Mouse (Mus musculus) limb, embryonic 15.5 days (tissue): ENCODE measurements at regions not wholly inside any gene's neighbourhood (a gene's known extent, or its start where the extent isn't known, plus 50 kb on each side); places are given as distances from the start of the nearest gene placed in this dataset.

ENCODE experiments used
- ATAC-seq: fragments of 200-750 bp; cut with Nextera tagmentation; 2 replicates; pipeline ENCODE4 v1.8.0; 2017; ENCODE audit warnings: low read depth, moderate TSS enrichment; ENCODE audit not compliant: insufficient number of reproducible peaks, low FRiP score, low TSS enrichment
- H3K27ac ChIP-seq: fragments of 300-500 bp; sonication (generic); 2 replicates; pipeline ENCODE4 v1.5.1; 2015; ENCODE audit warnings: moderate library complexity, mild to moderate bottlenecking, inconsistent platforms
- H3K27me3 ChIP-seq: fragments of 300-500 bp; sonication (generic); 2 replicates; pipeline ENCODE4 v1.6.1; 2015; ENCODE audit warnings: inconsistent platforms
- H3K36me3 ChIP-seq: fragments of 300-500 bp; sonication (generic); 2 replicates; pipeline ENCODE4 v1.6.1; 2015; ENCODE audit warnings: inconsistent platforms
- H3K4me1 ChIP-seq: fragments of 300-500 bp; sonication (generic); 2 replicates; pipeline ENCODE4 v1.6.1; 2015; ENCODE audit warnings: inconsistent platforms
- H3K4me2 ChIP-seq: fragments of 300-500 bp; sonication (generic); 2 replicates; pipeline ENCODE4 v1.6.1; 2015; ENCODE audit warnings: mild to moderate bottlenecking, inconsistent platforms
- H3K4me3 ChIP-seq: fragments of 300-500 bp; sonication (generic); 2 replicates; pipeline ENCODE4 v1.5.1; 2015; ENCODE audit warnings: mild to moderate bottlenecking, inconsistent platforms
- H3K9ac ChIP-seq: fragments of 300-500 bp; sonication (generic); 2 replicates; pipeline ENCODE4 v1.6.1; 2015; ENCODE audit warnings: inconsistent platforms
- H3K9me3 ChIP-seq: fragments of 300-500 bp; sonication (generic); 2 replicates; pipeline ENCODE4 v1.6.1; 2016; ENCODE audit warnings: inconsistent platforms
- WGBS: fragments of 180-500 bp; shearing (Covaris S2); methylation state at CpG from one replicate; pipeline ENCODE4 v1.1.7; 2015; 5-methylcytosine and 5-hydroxymethylcytosine counted together

DNA sequence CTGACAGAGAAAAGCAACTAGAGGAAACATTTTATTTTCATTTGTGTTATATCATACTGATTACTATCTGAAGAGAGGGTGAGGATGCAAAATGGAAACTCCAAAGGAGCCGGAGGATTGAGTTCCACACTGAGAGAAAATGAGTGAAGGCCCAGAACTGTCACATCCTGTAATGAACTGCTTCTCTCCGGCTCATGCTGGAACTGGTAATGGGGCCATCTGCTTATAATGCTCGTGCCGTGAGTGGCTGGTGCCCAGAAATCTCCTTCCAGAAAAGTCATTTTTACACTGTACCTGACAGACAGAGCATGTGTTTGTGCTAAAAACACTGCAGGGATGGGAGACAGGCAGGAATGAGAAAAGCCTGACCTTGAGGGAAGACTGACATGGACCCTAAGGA, 483.5 kb upstream of the Pkdcc start:
- Histone ChIP-seq H3K27me3 (no peaks in the 10 kb centered on the region), H3K4me3 (no peak overlapping the region), H3K36me3 (no peaks in the 10 kb centered on the region), H3K9ac (no peak overlapping the region), H3K4me1 (no peaks in the 10 kb centered on the region), H3K4me2 (no peak overlapping the region), H3K9me3 (no peaks in the 10 kb centered on the region), H3K27ac (no peak overlapping the region)
- ATAC-seq: no peak
- WGBS: 54% methylated on average over 4 of the region's 4 CpGs

DNA sequence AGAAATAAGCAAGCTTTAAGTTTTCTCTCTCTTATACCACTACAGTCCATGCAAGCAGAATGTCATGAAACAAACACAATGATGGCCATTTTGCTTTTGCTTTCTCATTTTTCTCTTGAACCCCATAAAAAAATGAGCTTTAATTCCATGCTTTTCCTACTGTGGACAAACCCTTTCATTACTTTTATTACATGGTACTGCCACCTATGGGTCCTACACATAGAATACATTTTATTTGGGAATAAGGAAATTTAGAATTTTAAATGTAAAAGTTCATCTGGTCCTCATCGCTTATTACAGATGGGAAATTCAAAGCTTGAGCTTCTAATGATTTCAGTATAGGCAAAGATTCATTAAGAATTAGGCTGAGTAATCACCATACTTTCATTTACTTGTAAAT, 472.6 kb upstream of the Pkdcc start:
- ATAC-seq: no peak

DNA sequence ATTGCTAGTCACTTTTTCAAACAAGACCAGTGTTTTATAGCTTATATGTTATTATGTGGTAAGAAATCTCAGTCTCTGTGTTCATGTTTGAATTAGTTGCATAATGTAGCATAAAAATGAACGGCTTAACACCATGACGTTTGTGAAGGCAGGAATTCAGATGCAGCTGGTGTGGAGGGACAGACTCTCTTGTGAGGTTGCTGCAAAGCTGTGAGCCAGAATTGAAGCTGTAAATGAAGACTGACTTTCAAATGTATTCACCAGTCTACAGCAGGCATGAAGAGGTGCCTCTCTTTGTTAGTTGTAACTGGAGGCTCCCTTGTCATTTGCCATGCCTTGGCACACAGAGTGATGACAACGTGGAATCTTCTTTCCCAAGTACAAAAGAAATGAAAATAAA, 457.7 kb upstream of the Pkdcc start:
- Histone ChIP-seq H3K9me3 (no peaks in the 10 kb centered on the region), H3K27ac (no peak overlapping the region), H3K4me2 (no peak overlapping the region), H3K36me3 (no peaks in the 10 kb centered on the region), H3K27me3 (no peaks in the 10 kb centered on the region), H3K4me1 (no peaks in the 10 kb centered on the region), H3K9ac (no peak overlapping the region), H3K4me3 (no peak overlapping the region)
- no peak for ATAC-seq
- WGBS: 71% methylated on average over 3 of the region's 3 CpGs

More for the DNA sequence above, 472.6 kb upstream of the Pkdcc start:
- Histone ChIP-seq H3K4me1 (no peaks in the 10 kb centered on the region), H3K9ac (no peak overlapping the region), H3K4me3 (no peak overlapping the region), H3K4me2 (no peak overlapping the region), H3K27me3 (no peaks in the 10 kb centered on the region), H3K9me3 (no peaks in the 10 kb centered on the region), H3K36me3 (no peaks in the 10 kb centered on the region), H3K27ac (no peak overlapping the region)
- WGBS: 88% methylated on average over 1 of the region's 1 CpGs

DNA sequence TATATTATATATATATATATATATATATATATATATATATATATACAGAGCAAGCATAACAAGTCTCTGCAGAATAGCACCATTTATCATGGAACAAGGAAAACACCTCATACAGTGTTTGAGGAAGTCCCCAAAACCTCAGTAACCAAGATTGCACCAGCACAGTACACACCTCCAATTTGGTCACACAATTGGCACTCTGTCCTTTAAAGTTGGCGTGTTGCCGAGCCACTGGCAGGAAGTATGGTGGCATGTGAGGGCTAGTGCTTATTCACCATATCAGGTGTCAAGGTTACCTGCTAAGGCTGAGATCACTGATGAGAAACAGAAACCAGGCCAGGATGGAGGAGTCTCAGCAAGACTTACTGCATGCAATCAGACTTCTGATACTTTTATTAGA, 436.0 kb upstream of the Pkdcc start:
- Histone ChIP-seq H3K4me1 (no peaks in the 10 kb centered on the region), H3K27ac (no peak overlapping the region), H3K27me3 (no peaks in the 10 kb centered on the region), H3K9ac (no peak overlapping the region), H3K36me3 (no peaks in the 10 kb centered on the region), H3K4me3 (no peak overlapping the region), H3K4me2 (no peak overlapping the region), H3K9me3 (no peaks in the 10 kb centered on the region)
- 52% methylated on average over 2 of the region's 2 CpGs for WGBS
- no peak for ATAC-seq

DNA sequence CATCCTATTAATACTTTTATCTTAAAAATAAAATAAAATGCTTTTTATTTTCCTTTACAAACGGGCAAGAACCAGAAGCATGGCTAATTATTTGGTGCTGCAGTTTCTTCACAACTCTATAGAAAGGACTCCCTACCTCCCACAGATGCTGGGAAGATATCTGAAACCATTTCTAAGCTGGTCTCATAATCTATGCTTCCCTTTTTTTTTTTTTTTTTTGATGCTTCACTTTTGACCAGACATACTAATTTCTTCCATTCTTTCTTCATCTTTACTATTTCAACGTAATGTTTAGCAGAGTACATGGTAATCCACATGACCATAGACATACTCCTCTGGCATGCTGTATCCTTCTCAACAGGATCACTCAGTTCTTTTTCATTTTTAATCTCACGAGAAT, 393.0 kb upstream of the Pkdcc start:
- 65% methylated on average over 3 of the region's 3 CpGs for WGBS
- Histone ChIP-seq H3K4me3 (no peak overlapping the region), H3K9me3 (no peaks in the 10 kb centered on the region), H3K9ac (no peak overlapping the region), H3K36me3 (no peaks in the 10 kb centered on the region), H3K4me2 (no peak overlapping the region), H3K27me3 (no peaks in the 10 kb centered on the region), H3K4me1 (no peaks in the 10 kb centered on the region), H3K27ac (no peak overlapping the region)
- no peak for ATAC-seq

DNA sequence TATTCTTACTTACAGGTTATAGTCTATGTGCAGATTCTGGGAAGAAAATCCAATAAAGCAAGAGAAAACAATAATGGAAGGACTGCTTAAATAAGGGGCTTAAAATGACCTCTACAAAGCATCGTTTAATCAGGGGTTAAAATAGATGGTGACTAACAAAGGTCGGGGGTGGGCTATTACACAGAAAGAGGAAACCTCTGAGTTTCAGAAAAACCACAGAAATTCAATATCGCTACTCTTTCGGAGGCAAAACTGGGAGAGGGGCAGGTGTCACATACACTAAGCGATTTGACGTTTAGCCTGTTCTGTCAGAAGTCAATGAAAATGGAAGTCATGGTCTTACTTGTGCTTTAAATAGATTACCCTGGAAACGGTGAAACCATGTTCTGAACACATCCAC, 391.0 kb upstream of the Pkdcc start:
- WGBS: 73% methylated on average over 7 of the region's 7 CpGs
- Histone ChIP-seq H3K27ac (no peak overlapping the region), H3K9ac (no peak overlapping the region), H3K4me2 (no peak overlapping the region), H3K36me3 (no peaks in the 10 kb centered on the region), H3K9me3 (no peaks in the 10 kb centered on the region), H3K4me1 (no peaks in the 10 kb centered on the region), H3K27me3 (no peaks in the 10 kb centered on the region), H3K4me3 (no peak overlapping the region)
- no peak for ATAC-seq

DNA sequence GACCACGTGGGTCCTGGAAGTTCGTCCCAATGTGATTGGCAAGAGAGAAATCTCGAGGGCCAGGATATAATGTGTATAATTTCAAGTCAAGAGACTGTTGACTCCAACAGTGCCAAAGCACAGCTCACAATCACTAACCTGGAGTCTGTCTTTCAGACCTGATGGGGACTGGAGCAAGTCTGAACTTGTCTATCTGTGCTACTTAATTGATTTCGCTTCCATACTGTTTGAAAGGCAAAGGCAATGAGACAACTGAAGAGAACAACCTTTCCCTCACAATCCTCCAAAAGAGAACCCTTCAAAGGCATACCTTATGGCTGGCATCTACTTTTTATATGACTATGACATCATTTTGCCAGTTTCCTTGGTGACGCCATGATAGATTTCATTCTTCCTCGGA, 390.5 kb upstream of the Pkdcc start:
- WGBS: 83% methylated on average over 6 of the region's 6 CpGs
- H3K4me1 ChIP-seq: no peaks in the 10 kb centered on the region
- H3K27me3 ChIP-seq: no peaks in the 10 kb centered on the region
- no peak for ATAC-seq
- no peak overlapping the region for H3K4me3 ChIP-seq
- no peak overlapping the region for H3K9ac ChIP-seq
- no peaks in the 10 kb centered on the region for H3K36me3 ChIP-seq
- no peak overlapping the region for H3K4me2 ChIP-seq
- no peaks in the 10 kb centered on the region for H3K9me3 ChIP-seq
- no peak overlapping the region for H3K27ac ChIP-seq

DNA sequence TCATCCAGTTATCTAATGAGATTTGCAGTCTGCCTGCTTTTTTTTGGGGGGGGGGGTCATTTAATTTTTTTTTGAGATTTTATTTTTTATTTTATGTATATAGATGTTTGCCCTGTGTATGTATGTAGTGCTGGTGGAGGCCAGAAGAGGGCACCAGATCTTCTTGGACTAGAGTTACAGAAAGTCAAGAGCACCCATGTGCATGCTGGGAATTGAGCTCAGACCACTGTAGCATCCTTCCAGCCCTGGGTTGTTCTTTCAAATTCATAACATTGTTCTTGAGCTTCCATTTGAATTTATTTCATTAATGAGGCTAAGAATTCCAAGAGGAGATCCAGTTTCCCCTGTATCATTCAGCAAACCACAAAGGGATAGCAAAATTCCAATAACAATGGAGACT, 387.9 kb upstream of the Pkdcc start:
- H3K9ac ChIP-seq: no peak overlapping the region
- no peak for ATAC-seq
- H3K27me3 ChIP-seq: no peaks in the 10 kb centered on the region
- no peak overlapping the region for H3K4me3 ChIP-seq
- H3K4me2 ChIP-seq: no peak overlapping the region
- H3K9me3 ChIP-seq: no peaks in the 10 kb centered on the region
- no peaks in the 10 kb centered on the region for H3K36me3 ChIP-seq
- no peak overlapping the region for H3K27ac ChIP-seq
- no peaks in the 10 kb centered on the region for H3K4me1 ChIP-seq

DNA sequence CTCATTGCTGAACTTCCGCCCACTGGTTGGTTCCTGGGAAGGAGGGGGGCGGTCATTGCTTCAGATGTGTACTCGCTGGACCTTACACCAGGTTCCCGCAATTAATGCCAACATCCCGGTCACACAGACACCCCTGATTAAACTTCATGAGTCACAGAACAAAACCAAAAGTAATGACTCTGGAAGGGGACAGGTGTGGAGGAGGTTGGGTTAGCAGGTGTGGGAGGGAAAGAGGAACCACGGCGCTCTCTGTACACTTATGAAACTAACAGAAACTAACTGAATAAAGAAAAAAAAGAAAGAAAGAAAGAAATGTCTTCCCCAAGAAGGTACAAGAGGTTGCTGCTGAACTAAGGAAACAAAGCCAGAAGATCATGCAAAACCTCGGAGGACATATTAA, 387.3 kb upstream of the Pkdcc start:
- H3K36me3 ChIP-seq: no peaks in the 10 kb centered on the region
- H3K27ac ChIP-seq: no peak overlapping the region
- H3K9ac ChIP-seq: no peak overlapping the region
- no peaks in the 10 kb centered on the region for H3K9me3 ChIP-seq
- ATAC-seq: no peak
- WGBS: 87% methylated on average over 8 of the region's 8 CpGs
- no peak overlapping the region for H3K4me3 ChIP-seq
- H3K4me2 ChIP-seq: no peak overlapping the region
- H3K4me1 ChIP-seq: no peaks in the 10 kb centered on the region
- no peaks in the 10 kb centered on the region for H3K27me3 ChIP-seq

DNA sequence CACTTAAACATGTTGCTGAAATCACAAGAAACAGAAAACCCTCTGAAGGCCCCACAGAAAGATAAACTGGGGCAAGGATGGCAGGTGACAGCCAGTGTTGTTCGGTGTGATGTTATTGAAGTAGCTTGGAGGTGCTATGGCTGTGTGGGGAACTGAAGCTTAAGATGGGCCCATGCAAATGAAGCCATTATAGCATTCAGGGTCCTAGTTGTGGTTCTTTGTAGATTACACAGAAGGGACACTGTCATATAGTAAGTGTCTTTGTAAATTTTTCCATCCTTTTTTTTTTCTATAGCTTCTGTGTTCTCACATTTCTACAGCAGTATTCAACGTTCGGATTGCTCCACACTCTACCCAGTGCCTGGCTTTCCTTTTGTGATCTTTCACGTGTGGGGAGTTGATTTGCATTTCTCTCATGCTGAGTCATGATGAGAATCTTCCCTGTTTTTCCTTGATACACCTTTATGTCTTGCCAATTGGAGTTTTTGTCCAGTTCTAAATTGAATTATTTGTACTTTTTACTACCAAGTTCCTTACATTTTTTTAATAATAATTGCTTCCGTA, 386.6 kb upstream of the Pkdcc start:
- WGBS: 83% methylated on average over 5 of the region's 5 CpGs
- no peaks in the 10 kb centered on the region for H3K9me3 ChIP-seq
- no peak for ATAC-seq
- H3K9ac ChIP-seq: no peak overlapping the region
- no peaks in the 10 kb centered on the region for H3K36me3 ChIP-seq
- no peaks in the 10 kb centered on the region for H3K4me1 ChIP-seq
- H3K27ac ChIP-seq: no peak overlapping the region
- H3K27me3 ChIP-seq: no peaks in the 10 kb centered on the region
- no peak overlapping the region for H3K4me2 ChIP-seq
- H3K4me3 ChIP-seq: no peak overlapping the region

DNA sequence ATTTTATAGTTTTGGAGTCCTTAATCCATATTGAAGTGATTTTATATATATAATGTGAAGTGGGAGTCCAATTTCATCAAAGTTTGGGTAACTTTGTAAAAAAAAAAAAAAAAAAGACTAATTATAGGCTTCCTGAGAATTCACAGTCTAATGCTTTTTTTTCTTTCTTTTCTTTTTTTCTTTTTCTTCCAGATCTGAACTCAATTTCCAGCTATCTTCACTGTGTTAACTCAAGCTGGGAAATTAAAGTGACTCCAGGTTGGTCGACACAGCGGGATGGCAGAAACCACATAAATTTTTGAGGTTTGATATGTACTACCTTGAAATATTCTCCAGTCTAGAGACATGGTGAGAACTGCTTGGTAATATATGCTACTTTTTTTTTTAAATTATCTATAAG, 385.7 kb upstream of the Pkdcc start:
- H3K9me3 ChIP-seq: no peaks in the 10 kb centered on the region
- no peak overlapping the region for H3K9ac ChIP-seq
- no peaks in the 10 kb centered on the region for H3K27me3 ChIP-seq
- 79% methylated on average over 2 of the region's 2 CpGs for WGBS
- no peaks in the 10 kb centered on the region for H3K4me1 ChIP-seq
- H3K4me2 ChIP-seq: no peak overlapping the region
- ATAC-seq: no peak
- no peaks in the 10 kb centered on the region for H3K36me3 ChIP-seq
- H3K27ac ChIP-seq: no peak overlapping the region
- no peak overlapping the region for H3K4me3 ChIP-seq

DNA sequence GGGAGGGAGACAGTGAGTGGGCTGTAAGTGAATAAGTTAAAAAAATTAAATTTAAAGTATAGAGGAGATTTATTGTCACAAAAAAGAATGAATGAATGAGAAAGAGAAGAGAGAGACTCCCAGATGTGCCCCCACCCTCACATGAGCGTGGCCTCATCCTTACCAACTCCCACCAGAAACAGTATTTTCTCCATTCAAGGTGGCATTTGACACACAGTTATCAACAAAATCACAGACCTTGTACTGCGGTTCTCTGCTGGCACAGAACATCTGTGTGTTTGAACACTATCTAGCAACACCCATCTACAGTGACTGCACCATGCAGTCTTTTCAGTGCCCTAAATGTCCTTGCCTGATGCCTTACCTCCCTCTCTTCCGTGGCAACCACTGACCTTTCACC, 380.9 kb upstream of the Pkdcc start:
- ATAC-seq: no peak
- Histone ChIP-seq H3K9me3 (no peaks in the 10 kb centered on the region), H3K27ac (no peak overlapping the region), H3K9ac (no peak overlapping the region), H3K27me3 (no peaks in the 10 kb centered on the region), H3K36me3 (no peaks in the 10 kb centered on the region), H3K4me3 (no peak overlapping the region), H3K4me1 (no peaks in the 10 kb centered on the region), H3K4me2 (no peak overlapping the region)
- 76% methylated on average over 3 of the region's 3 CpGs for WGBS

DNA sequence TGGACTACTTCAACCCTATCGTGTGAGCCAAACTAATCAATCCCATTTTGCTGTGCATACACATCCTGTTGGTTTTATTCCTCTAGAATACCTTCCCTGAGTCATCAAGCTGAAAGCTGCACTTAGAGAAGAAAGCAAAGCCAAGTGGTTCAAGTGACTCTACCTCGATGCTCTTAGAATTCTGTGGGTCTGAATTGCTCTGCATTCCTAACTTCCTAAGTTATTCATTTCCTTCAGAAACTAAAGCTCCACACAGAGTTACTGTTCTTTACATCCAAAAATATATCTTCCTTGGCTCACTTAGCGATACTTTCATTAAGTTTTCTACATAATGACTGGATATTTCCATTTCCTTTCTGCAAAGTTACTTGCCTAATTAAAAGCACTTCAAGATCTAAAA, 379.0 kb upstream of the Pkdcc start:
- H3K27me3 ChIP-seq: no peaks in the 10 kb centered on the region
- 71% methylated on average over 3 of the region's 3 CpGs for WGBS
- no peak overlapping the region for H3K4me3 ChIP-seq
- no peak overlapping the region for H3K9ac ChIP-seq
- no peak for ATAC-seq
- no peaks in the 10 kb centered on the region for H3K36me3 ChIP-seq
- H3K4me2 ChIP-seq: no peak overlapping the region
- no peak overlapping the region for H3K27ac ChIP-seq
- no peaks in the 10 kb centered on the region for H3K9me3 ChIP-seq
- H3K4me1 ChIP-seq: no peaks in the 10 kb centered on the region
